Mouse (Mus musculus) ES-Bruce4 (cell line): Measurements from ENCODE around the gene Pofut1.

Experiments
- CTCF ChIP-seq: IDR thresholded peaks from one replicate; pipeline ENCODE4 v1.8.1; 2011; ENCODE audit warnings: low read depth, low read length
- POLR2A ChIP-seq: IDR thresholded peaks from one replicate; pipeline ENCODE4 v1.8.1; 2011; ENCODE audit warnings: low read length; ENCODE audit not compliant: insufficient read depth

DNA sequence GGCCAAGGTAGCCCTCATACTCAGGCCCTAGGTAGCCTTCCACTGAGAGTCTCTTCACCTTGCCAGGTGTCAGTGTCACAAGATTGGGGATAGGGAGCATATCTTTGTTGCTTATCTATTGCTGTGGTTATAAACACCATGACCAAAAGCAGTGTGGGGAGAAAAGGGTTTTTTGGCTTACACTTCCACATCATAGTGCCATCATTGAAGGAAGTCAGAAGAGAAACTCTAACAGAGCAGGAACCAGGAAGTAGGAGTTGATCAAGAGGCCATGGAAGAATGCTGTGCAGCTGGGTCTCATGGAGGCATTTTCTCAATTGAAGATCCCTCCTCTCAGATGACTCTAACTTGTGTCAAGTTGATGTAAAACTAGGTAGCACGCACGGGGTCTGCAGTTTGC is 33.2 kb upstream of the Pofut1 start:
- TF ChIP-seq CTCF (no peak), POLR2A (no peak)
